Mouse (Mus musculus) hindbrain, embryonic 14.5 days (tissue): ENCODE data around the gene Atoh8. TPM values are rescaled to one million over a fixed set of nuclear protein-coding genes. Genes with fewer than 3 reads are reported as not detected.

Experiments
- ATAC-seq: fragments of 200-750 bp; cut with Nextera tagmentation; 2 replicates; pipeline ENCODE4 v1.8.0; 2017; ENCODE audit warnings: moderate number of reproducible peaks, mild to moderate bottlenecking, moderate TSS enrichment, moderate library complexity; ENCODE audit not compliant: low FRiP score
- DNase-seq: peaks from one replicate; pipeline ENCODE4 v3.0.0-alpha.2; 2015; ENCODE audit warnings: low spot score
- H3K27ac ChIP-seq: fragments of 300-500 bp; sonication (generic); 2 replicates; pipeline ENCODE4 v1.5.1; 2014; ENCODE audit warnings: mild to moderate bottlenecking, moderate library complexity
- H3K27me3 ChIP-seq: fragments of 300-500 bp; sonication (generic); 2 replicates; pipeline ENCODE4 v1.6.1; 2014; ENCODE audit warnings: mild to moderate bottlenecking, low read length, mixed read lengths; ENCODE audit not compliant: control insufficient read depth, insufficient read depth
- H3K36me3 ChIP-seq: fragments of 300-500 bp; sonication (generic); replicated peaks from 2 replicates; pipeline ENCODE4 v1.6.1; 2014; ENCODE audit not compliant: control insufficient read depth, insufficient read depth
- H3K4me1 ChIP-seq: fragments of 300-500 bp; sonication (generic); replicated peaks from 2 replicates; pipeline ENCODE4 v1.6.1; 2014; ENCODE audit warnings: antibody characterized with exemption, low read length, mixed read lengths; ENCODE audit not compliant: control insufficient read depth, insufficient read depth
- H3K4me2 ChIP-seq: fragments of 300-500 bp; sonication (generic); replicated peaks from 2 replicates; pipeline ENCODE4 v1.6.1; 2014; ENCODE audit warnings: mild to moderate bottlenecking, moderate library complexity
- H3K4me3 ChIP-seq: fragments of 300-500 bp; sonication (generic); replicated peaks from 2 replicates; pipeline ENCODE4 v1.5.1; 2014; ENCODE audit warnings: mild to moderate bottlenecking, low read length
- H3K9ac ChIP-seq: fragments of 300-500 bp; sonication (generic); 2 replicates; pipeline ENCODE4 v1.6.1; 2014
- H3K9me3 ChIP-seq: fragments of 300-500 bp; sonication (generic); 2 replicates; pipeline ENCODE4 v1.6.1; 2016; ENCODE audit warnings: low read length; ENCODE audit not compliant: control insufficient read depth
- WGBS: fragments of 180-500 bp; shearing (Covaris S2); extraction: QIAGEN DNeasy Blood & Tissue Kit; methylation state at CpG from one replicate; pipeline ENCODE4 v1.1.7; 2014; 5-methylcytosine and 5-hydroxymethylcytosine counted together
- polyA plus RNA-seq: library from polyadenylated mRNA; unstranded; fragments of >200 nt; fragmentation: Nextera tagmentation; extraction: Ambion mirVana; gene quantifications from 2 replicates; pipeline ENCODE4 v1.2.1, GENCODE M21; 2014

Atoh8 gene
- polyA plus RNA-seq, 1 experiment from 2014 or later: 3.0 TPM

DNA sequence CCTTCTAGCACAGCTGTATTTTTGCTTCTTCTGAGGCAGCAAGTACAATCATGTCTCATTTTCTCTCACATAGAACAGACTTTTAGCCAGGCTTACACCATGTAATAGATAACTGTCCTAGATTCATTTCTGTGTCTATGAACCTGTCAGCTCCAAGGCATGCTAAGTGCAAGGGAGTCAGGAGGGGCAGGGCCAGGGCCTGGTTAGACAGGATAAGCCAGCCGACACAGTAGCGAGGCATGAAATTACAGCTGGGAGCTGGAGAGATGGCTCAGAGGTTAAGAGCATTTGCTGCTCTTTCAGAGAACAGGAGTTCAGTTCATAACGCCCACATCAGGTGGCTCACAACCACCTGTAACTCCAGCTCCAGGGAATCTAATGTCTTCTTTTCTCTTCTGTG lies 38.7 kb downstream of the Atoh8 start:
- no peak for ATAC-seq
- Histone ChIP-seq H3K9ac (no peak overlapping the region), H3K4me1 (no peaks in the 10 kb centered on the region), H3K27me3 (0 out of 2 replicates have a peak, but pooled peaks cover under 1% of the 10 kb centered on the region), H3K4me3 (no peak overlapping the region), H3K36me3 (no peaks in the 10 kb centered on the region), H3K27ac (no peak overlapping the region), H3K9me3 (peaks cover 3% of the 10 kb centered on the region; the same call in 1 of the 2 replicates), H3K4me2 (no peak overlapping the region)
- 81% methylated on average over 3 of the region's 3 CpGs for WGBS
- no peak for DNase-seq

DNA sequence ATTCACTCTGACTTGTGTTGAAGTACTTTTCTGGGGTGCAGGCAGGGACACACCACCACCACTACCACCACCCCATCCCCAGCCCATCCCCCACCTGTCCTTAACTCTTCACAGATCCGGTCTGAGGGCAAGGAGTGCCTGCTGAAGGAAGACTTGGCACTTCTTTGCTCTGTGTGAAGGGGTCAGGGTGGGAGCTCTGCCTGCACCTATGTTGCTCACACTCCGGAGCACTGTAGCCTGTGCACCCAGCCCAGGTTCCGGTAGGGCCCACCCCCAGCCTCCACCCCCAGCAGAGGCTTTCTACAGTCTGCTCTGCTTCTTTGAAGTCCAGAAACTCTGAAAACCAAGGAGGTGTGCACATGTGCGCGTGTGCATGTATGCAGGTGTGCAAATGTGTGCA lies 44.8 kb downstream of the Atoh8 start:
- DNase-seq (no peak), ATAC-seq (no peak)
- Histone ChIP-seq H3K4me3 (no peak overlapping the region), H3K9me3 (peaks cover under 1% of the 10 kb centered on the region; the same call in 1 of the 2 replicates), H3K9ac (no peak overlapping the region), H3K27me3 (peaks cover 30% of the 10 kb centered on the region), H3K36me3 (no peaks in the 10 kb centered on the region), H3K4me2 (no peak overlapping the region), H3K4me1 (peaks cover 10% of the 10 kb centered on the region; the same call in 1 of the 2 replicates), H3K27ac (no peak overlapping the region)
- 74% methylated on average over 5 of the region's 5 CpGs for WGBS

DNA sequence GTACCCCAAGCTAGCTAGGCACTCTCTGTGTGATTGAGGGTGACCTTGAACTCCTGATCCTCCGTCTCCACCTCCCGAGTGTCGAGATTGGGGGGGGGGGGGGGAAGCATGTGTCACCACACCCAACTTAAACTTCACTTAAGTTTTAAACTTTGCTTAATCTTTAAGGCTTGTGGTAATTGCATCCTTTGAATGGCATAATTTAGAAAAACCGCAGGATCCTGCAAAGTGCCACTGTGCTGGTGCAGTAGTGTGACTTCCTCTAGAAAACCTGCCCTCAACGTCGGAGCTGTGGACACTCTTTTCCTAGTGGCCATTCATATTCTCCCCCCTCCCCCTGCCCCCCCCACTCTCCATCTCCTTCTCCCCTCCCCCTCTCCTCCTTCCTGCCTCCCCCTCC lies 45.3 kb downstream of the Atoh8 start:
- peaks cover 30% of the 10 kb centered on the region for H3K27me3 ChIP-seq
- peaks cover 10% of the 10 kb centered on the region; the same call in 1 of the 2 replicates for H3K4me1 ChIP-seq
- no peaks in the 10 kb centered on the region for H3K9me3 ChIP-seq
- H3K27ac ChIP-seq: no peak overlapping the region
- H3K36me3 ChIP-seq: no peaks in the 10 kb centered on the region
- DNase-seq (no peak), ATAC-seq (no peak)
- no peak overlapping the region for H3K4me2 ChIP-seq
- 35% methylated on average over 6 of the region's 6 CpGs for WGBS
- H3K9ac ChIP-seq: no peak overlapping the region
- H3K4me3 ChIP-seq: no peak overlapping the region

DNA sequence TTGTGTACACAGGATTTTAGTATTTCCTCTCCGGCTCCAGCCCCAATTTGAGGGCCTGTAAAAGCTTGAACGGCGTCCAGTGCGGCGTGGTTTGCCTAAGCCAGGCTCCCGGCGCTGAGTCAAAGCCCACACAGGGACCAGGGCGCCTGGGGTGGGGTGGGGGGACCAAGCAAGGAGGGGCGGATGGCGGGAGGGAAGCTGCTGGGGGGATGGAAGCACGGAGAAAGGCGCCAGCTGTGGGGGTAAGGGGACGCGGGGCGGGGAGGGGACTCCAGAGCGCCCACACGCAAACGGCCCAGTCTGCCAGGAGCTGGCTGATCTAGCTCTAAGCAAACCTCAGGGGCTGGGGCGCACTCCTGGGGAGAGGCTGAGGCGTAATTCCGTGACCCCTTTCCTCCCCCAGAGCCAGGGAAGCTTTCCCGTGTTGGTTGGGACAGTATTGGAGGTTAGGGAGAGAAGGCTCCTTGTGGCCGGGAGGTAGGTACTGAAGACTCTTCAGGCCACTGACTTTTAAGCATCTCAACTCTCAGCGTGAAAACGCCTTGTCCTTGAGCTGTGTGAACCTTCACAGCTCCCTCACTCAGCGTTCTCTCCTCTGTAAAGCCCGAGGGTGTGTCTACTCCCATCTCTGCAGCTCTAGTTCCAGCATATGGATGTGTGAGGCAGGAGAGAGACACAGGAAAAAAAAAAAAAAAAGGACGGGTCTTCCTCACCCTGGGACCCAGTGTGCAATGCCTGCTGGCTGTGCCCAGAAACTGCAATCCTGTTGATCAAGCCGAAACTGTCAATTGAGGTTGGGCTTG lies 46.1 kb downstream of the Atoh8 start:
- ATAC-seq (no peak), DNase-seq (no peak)
- H3K36me3 ChIP-seq: no peaks in the 10 kb centered on the region
- H3K4me1 ChIP-seq: peaks cover 10% of the 10 kb centered on the region; the same call in 1 of the 2 replicates
- 3% methylated on average over 28 of the region's 29 CpGs for WGBS
- H3K4me3 ChIP-seq: peak overlapping the region; percentile 11; the same call in 1 of the 2 replicates
- peak overlapping the region; percentile 50 for H3K4me2 ChIP-seq
- H3K27ac ChIP-seq: no peak overlapping the region
- H3K27me3 ChIP-seq: peaks cover 30% of the 10 kb centered on the region
- H3K9ac ChIP-seq: peak overlapping the region; percentile 42; the same call in 1 of the 2 replicates
- no peaks in the 10 kb centered on the region for H3K9me3 ChIP-seq

DNA sequence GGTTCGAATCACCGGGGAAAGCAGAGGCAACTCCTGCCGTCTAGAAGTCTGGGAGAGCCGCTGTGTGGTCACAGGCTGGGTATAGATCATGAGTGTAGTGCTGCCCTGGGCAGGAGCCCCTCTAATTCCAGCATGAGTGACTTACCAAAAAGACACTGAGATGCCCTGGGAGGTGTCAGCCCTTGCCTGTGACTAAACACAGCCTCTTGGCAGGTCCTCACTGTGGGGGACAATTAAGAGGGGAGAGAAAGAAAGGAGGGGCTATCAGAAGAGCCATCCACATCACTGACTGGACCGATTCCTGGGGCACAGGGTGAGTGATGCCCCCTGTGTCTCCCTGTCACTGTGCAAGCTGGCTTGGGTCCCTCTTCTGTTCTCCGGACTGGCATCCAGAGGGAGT lies 48.6 kb downstream of the Atoh8 start:
- no peak overlapping the region for H3K4me2 ChIP-seq
- H3K4me3 ChIP-seq: no peak overlapping the region
- no peak overlapping the region for H3K9ac ChIP-seq
- ATAC-seq: no peak
- no peaks in the 10 kb centered on the region for H3K36me3 ChIP-seq
- H3K27me3 ChIP-seq: peaks cover 30% of the 10 kb centered on the region
- no peaks in the 10 kb centered on the region for H3K9me3 ChIP-seq
- peaks cover 10% of the 10 kb centered on the region; the same call in 1 of the 2 replicates for H3K4me1 ChIP-seq
- no peak for DNase-seq
- 68% methylated on average over 6 of the region's 6 CpGs for WGBS
- no peak overlapping the region for H3K27ac ChIP-seq

DNA sequence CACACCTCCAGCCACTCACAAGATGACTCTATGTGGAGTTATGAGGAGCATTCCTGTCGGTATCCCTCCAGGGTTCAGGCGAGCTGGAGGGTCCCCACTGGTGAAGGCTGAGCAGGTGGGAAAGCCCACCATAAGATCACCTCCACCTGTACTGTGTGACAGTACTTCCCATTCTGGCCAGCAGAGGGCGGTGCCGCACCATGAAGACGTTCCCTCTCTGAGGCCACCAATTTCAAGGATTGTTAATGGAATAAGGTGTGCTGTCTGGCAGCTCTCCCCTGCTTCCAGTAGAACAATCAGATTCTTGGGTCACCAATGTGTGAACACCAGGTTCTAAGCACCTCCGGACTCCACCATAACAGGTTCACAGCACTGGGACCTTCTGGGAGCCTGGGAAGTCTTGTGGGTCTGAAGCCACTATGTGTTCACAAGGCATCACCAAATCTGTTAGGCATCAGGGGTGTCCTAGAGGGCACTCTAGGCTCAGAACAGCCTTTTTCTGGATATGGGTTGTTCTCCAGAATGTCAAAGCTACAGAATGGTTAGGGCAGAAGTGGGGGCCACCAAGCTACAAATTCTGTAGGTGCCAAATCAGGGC lies 49.4 kb downstream of the Atoh8 start:
- peak; percentile 83 for ATAC-seq

DNA sequence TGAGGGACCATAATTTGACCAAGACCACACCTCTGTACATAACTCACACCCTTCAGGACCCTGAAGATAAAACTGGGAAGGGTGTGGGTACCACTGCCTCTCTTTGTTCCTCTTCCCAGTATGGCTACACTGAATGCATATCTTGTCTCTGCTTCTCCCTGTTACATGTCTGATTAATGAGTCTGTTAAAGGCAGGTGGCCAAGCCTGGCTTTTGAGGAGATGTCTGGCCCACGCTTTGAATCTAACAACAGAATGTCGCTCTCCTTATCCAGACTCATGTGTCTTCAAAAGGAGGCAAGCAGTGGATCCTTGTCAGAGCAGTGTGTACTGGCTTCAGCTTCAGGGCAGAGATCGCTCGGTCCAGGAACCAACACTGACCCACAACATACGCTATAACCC lies 50.8 kb downstream of the Atoh8 start:
- no peak overlapping the region for H3K4me3 ChIP-seq
- no peak overlapping the region for H3K4me2 ChIP-seq
- ATAC-seq: no peak
- H3K27ac ChIP-seq: no peak overlapping the region
- H3K4me1 ChIP-seq: peaks cover 9% of the 10 kb centered on the region; the same call in 1 of the 2 replicates
- H3K36me3 ChIP-seq: no peaks in the 10 kb centered on the region
- peaks cover 13% of the 10 kb centered on the region for H3K27me3 ChIP-seq
- H3K9ac ChIP-seq: no peak overlapping the region
- DNase-seq: no peak
- H3K9me3 ChIP-seq: no peaks in the 10 kb centered on the region
- WGBS: 84% methylated on average over 5 of the region's 5 CpGs

More for the DNA sequence above, 49.4 kb downstream of the Atoh8 start:
- H3K4me1 ChIP-seq: peaks cover 10% of the 10 kb centered on the region; the same call in 1 of the 2 replicates
- 5% methylated on average over 6 of the region's 6 CpGs for WGBS
- H3K9me3 ChIP-seq: no peaks in the 10 kb centered on the region
- peaks cover 23% of the 10 kb centered on the region for H3K27me3 ChIP-seq
- no peaks in the 10 kb centered on the region for H3K36me3 ChIP-seq
- no peak overlapping the region for H3K9ac ChIP-seq
- H3K4me3 ChIP-seq: no peak overlapping the region
- DNase-seq: peak; percentile 84
- no peak overlapping the region for H3K4me2 ChIP-seq
- H3K27ac ChIP-seq: no peak overlapping the region

DNA sequence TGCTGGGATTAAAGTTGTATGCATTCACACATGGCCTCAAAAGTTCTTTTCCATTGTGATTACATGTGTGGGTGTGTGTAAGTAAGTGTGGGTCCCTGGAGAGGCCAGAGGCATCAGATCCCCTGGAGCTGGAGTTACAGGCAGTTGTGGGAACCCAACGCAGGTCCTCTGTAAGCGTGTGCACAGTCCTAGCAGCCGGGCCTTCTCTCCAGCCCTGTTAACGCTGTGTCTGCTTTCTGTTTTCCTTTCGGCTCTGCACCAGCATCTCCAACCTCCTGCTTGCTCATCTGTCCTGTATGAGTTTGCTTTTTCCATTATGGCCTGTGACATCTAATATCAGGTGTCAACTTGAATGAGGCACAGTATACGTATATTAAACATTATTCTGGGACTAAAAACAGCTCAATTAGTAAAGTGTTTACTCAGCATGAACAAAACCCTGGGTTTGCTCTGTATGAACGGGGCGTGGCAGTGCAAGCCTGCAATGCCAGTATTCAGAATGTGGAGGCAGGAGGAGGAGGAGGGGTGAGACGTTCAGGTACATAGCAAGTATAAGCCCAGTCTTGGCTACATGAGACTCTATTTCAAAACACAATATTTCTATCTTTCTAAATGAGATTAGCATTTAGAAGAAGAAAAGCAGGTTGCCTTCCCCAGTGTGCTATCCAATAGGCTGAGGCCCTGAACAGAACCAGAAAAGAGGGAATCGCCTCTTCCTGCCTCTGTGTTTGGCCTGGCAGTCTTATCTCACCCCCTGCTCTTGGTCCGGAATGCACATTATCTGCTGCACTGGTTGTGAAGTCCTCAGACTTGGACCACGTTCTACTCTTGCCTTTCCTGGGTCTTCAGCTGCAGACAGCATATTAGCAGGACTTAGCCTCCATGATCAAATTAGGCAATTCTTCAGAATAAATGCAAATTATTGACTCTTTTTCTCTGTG lies 55.5 kb downstream of the Atoh8 start:
- WGBS: 84% methylated on average over 12 of the region's 12 CpGs

DNA sequence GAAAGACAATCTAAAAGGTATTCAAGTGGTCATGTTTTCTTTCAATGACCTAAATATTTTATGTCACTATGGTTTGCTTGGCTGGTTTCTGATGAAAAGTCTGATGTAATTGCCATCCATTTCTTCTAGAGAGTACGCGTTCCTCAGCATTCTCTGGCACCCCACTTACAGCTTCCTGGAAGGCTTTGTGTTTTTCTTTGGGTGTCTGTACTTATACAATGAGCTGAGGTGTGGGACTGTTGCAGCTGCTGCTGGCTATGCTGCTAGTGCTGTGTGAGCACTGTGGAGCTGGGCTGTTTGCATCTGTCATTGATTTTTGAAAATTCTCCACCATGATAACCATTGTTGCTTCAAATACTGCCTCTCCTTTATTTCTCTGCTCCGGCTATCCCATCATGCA lies 56.4 kb downstream of the Atoh8 start:
- no peaks in the 10 kb centered on the region for H3K27me3 ChIP-seq
- no peaks in the 10 kb centered on the region for H3K36me3 ChIP-seq
- no peaks in the 10 kb centered on the region for H3K9me3 ChIP-seq
- no peak for ATAC-seq
- no peaks in the 10 kb centered on the region for H3K4me1 ChIP-seq
- H3K4me3 ChIP-seq: no peak overlapping the region
- H3K27ac ChIP-seq: no peak overlapping the region
- no peak for DNase-seq
- no peak overlapping the region for H3K9ac ChIP-seq
- no peak overlapping the region for H3K4me2 ChIP-seq
- 89% methylated on average over 3 of the region's 3 CpGs for WGBS

More for the DNA sequence above, 55.5 kb downstream of the Atoh8 start:
- H3K4me3 ChIP-seq: no peak overlapping the region
- no peak overlapping the region for H3K9ac ChIP-seq
- DNase-seq (no peak), ATAC-seq (no peak)
- no peak overlapping the region for H3K27ac ChIP-seq
- H3K4me1 ChIP-seq: no peaks in the 10 kb centered on the region
- no peaks in the 10 kb centered on the region for H3K27me3 ChIP-seq
- no peak overlapping the region for H3K4me2 ChIP-seq
- H3K36me3 ChIP-seq: no peaks in the 10 kb centered on the region
- no peaks in the 10 kb centered on the region for H3K9me3 ChIP-seq
